Mouse (Mus musculus) myocyte (in vitro differentiated cells): ENCODE results near the gene Smarcc2. TPM values are rescaled to one million over a fixed set of nuclear protein-coding genes. Genes with fewer than 3 reads are reported as not detected.
A peak's percentile ranks its signal among the peaks of the same experiment; 100 is the strongest.

Source experiments
- H3K27me3 ChIP-seq: one replicate; pipeline ENCODE4 v1.6.1; 2011; ENCODE audit not compliant: control insufficient read depth, insufficient read depth, insufficient read length
- H3K36me3 ChIP-seq: one replicate; pipeline ENCODE4 v1.6.1; 2011; ENCODE audit not compliant: control insufficient read depth, insufficient read depth
- H3K4me2 ChIP-seq: one replicate; pipeline ENCODE4 v1.6.1; 2011; ENCODE audit warnings: low read depth, control low read depth
- H3K4me3 ChIP-seq: one replicate; pipeline ENCODE4 v1.5.1; 2011; ENCODE audit warnings: mild to moderate bottlenecking, control low read depth, moderate library complexity
- H3K79me2 ChIP-seq: one replicate; pipeline ENCODE4 v1.6.1; 2011; ENCODE audit not compliant: control insufficient read depth, insufficient read depth
- H3ac ChIP-seq: one replicate; pipeline ENCODE4 v1.6.1; 2011; ENCODE audit not compliant: control insufficient read depth, insufficient read length
- CEBPB ChIP-seq: IDR thresholded peaks from 2 replicates; pipeline ENCODE4 v1.6.1; 2011; ENCODE audit warnings: mild to moderate bottlenecking, moderate library complexity; ENCODE audit not compliant: poor library complexity, insufficient read depth, severe bottlenecking
- E2F4 ChIP-seq: IDR thresholded peaks from one replicate; pipeline ENCODE4 v1.6.1; 2011; ENCODE audit warnings: mild to moderate bottlenecking, control low read depth, moderate library complexity; ENCODE audit not compliant: insufficient read depth
- MAX ChIP-seq: IDR thresholded peaks from one replicate; pipeline ENCODE4 v1.6.1; 2011; ENCODE audit warnings: low read depth, mild to moderate bottlenecking, control low read depth
- MYOD1 ChIP-seq, 3 experiments: IDR thresholded peaks; one replicate each; pipeline ENCODE4 v1.6.1; 2011; ENCODE audit warnings: control low read depth in 2 of 3, low read depth in 2 of 3, mild to moderate bottlenecking in 2 of 3, moderate library complexity in 1 of 3; ENCODE audit not compliant: insufficient read length in 2 of 3, control insufficient read depth in 1 of 3
- MYOG ChIP-seq, 3 experiments: IDR thresholded peaks; one replicate each; pipeline ENCODE4 v1.6.1; 2011; ENCODE audit warnings: control low read depth in 2 of 3, low read depth in 2 of 3, mild to moderate bottlenecking in 2 of 3; ENCODE audit not compliant: insufficient read length in 2 of 3, control insufficient read depth in 1 of 3, insufficient read depth in 1 of 3
- POLR2A ChIP-seq: IDR thresholded peaks from one replicate; pipeline ENCODE4 v1.6.1; 2011; ENCODE audit warnings: low read depth, mild to moderate bottlenecking, control low read depth, moderate library complexity; ENCODE audit not compliant: insufficient read length
- POLR2AphosphoS2 ChIP-seq: IDR thresholded peaks from one replicate; pipeline ENCODE4 v1.6.1; 2011; ENCODE audit warnings: low read depth, control low read depth; ENCODE audit not compliant: insufficient read length
- REST ChIP-seq: IDR thresholded peaks from one replicate; pipeline ENCODE4 v1.6.1; 2011; ENCODE audit warnings: mild to moderate bottlenecking, control low read depth, moderate library complexity; ENCODE audit not compliant: insufficient read depth, insufficient read length
- SRF ChIP-seq: IDR thresholded peaks from one replicate; pipeline ENCODE4 v1.6.1; 2011; ENCODE audit warnings: low read depth; ENCODE audit not compliant: control insufficient read depth, insufficient read length
- TCF12 ChIP-seq: IDR thresholded peaks from one replicate; pipeline ENCODE4 v1.6.1; 2011; ENCODE audit warnings: mild to moderate bottlenecking, control low read depth; ENCODE audit not compliant: poor library complexity, insufficient read depth, severe bottlenecking
- TCF3 ChIP-seq: IDR thresholded peaks from one replicate; pipeline ENCODE4 v1.6.1; 2011; ENCODE audit warnings: low read depth, control low read depth; ENCODE audit not compliant: insufficient read length
- USF1 ChIP-seq: IDR thresholded peaks from one replicate; pipeline ENCODE4 v1.6.1; 2011; ENCODE audit warnings: low read depth, mild to moderate bottlenecking, control low read depth, moderate library complexity
- polyA plus RNA-seq: library from polyadenylated mRNA; unstranded; fragments of >200 nt; fragmentation: generic; extraction: Trizol; gene quantifications from one replicate; pipeline ENCODE4 v1.2.1, GENCODE M21; 2012; ENCODE audit warnings: missing spikeins

Gene Smarcc2
- polyA plus RNA-seq, 1 experiment, result 52.5 TPM

- H3K4me3 ChIP-seq, result no peak overlapping the region
- no peaks in the 10 kb centered on the region for H3K27me3 ChIP-seq
- peaks cover 43% of the 10 kb centered on the region for H3K36me3 ChIP-seq
Observed at GRCm38 (mm10) chr10:128510301-128510700, 51.3 kb downstream of the Smarcc2 start.

GRCm38 (mm10) chr10:128511189-128511588 is 52.1 kb downstream of the Smarcc2 start:
- Histone ChIP-seq H3K36me3 (peaks cover 48% of the 10 kb centered on the region), H3K4me3 (no peak overlapping the region), H3K4me2 (no peak overlapping the region), H3K79me2 (no peaks in the 10 kb centered on the region), H3K27me3 (no peaks in the 10 kb centered on the region), H3ac (no peak overlapping the region)
- TF ChIP-seq MYOG (IDR thresholded peaks at IDR 0.05; ENCODE audit: control insufficient read depth in 1 of 3, insufficient read depth in 1 of 3, insufficient read length in 2 of 3, low read depth in 2 of 3), result no peak
- no peak for TF ChIP-seq POLR2A
- no peak for TF ChIP-seq CEBPB
- no peak for TF ChIP-seq POLR2AphosphoS2
- no peak for TF ChIP-seq E2F4
- TF ChIP-seq MYOD1 (IDR thresholded peaks at IDR 0.05; ENCODE audit: control insufficient read depth in 1 of 3, insufficient read length in 2 of 3, low read depth in 2 of 3), result no peak
- no peak for TF ChIP-seq USF1
- no peak for TF ChIP-seq TCF12
- no peak for TF ChIP-seq SRF
- no peak for TF ChIP-seq MAX
- TF ChIP-seq REST, result no peak
- no peak for TF ChIP-seq TCF3

More at GRCm38 (mm10) chr10:128510301-128510700, 51.3 kb downstream of the Smarcc2 start:
- Histone ChIP-seq H3K4me2 (no peak overlapping the region), H3K79me2 (no peaks in the 10 kb centered on the region), H3ac (no peak overlapping the region)
- TF ChIP-seq REST, result no peak
- no peak for TF ChIP-seq USF1
- TF ChIP-seq TCF3, result no peak
- no peak for TF ChIP-seq MAX
- no peak for TF ChIP-seq TCF12
- no peak for TF ChIP-seq POLR2AphosphoS2
- no peak for TF ChIP-seq SRF
- TF ChIP-seq CEBPB, result no peak
- TF ChIP-seq MYOD1 (IDR thresholded peaks at IDR 0.05; ENCODE audit: control insufficient read depth in 1 of 3, insufficient read length in 2 of 3, low read depth in 2 of 3), result no peak
- no peak for TF ChIP-seq MYOG (IDR thresholded peaks at IDR 0.05; ENCODE audit: control insufficient read depth in 1 of 3, insufficient read depth in 1 of 3, insufficient read length in 2 of 3, low read depth in 2 of 3)
- no peak for TF ChIP-seq POLR2A
- no peak for TF ChIP-seq E2F4

GRCm38 (mm10) chr10:128511761-128512160 is 52.7 kb downstream of the Smarcc2 start:
- no peak overlapping the region for H3K4me2 ChIP-seq
- H3K36me3 ChIP-seq, result peaks cover 52% of the 10 kb centered on the region
- TF ChIP-seq POLR2AphosphoS2 (peak; percentile 28), SRF (no peak), CEBPB (no peak), MAX (no peak)
- H3K79me2 ChIP-seq, result no peaks in the 10 kb centered on the region
- no peaks in the 10 kb centered on the region for H3K27me3 ChIP-seq
- no peak overlapping the region for H3K4me3 ChIP-seq
- no peak overlapping the region for H3ac ChIP-seq

GRCm38 (mm10) chr10:128515044-128515443 is 56.0 kb downstream of the Smarcc2 start:
- peaks cover 73% of the 10 kb centered on the region for H3K36me3 ChIP-seq
- TF ChIP-seq MAX, result no peak
- TF ChIP-seq SRF, result no peak
- no peak for TF ChIP-seq REST
- TF ChIP-seq USF1, result no peak
- TF ChIP-seq E2F4, result no peak
- TF ChIP-seq TCF3, result no peak
- TF ChIP-seq MYOD1 (IDR thresholded peaks at IDR 0.05; ENCODE audit: control insufficient read depth in 1 of 3, insufficient read length in 2 of 3, low read depth in 2 of 3), result no peak
- no peak overlapping the region for H3K4me2 ChIP-seq

GRCm38 (mm10) chr10:128516029-128516428 is 57.0 kb downstream of the Smarcc2 start:
- peaks cover 75% of the 10 kb centered on the region for H3K36me3 ChIP-seq
- H3ac ChIP-seq, result no peak overlapping the region
- no peak overlapping the region for H3K4me2 ChIP-seq
- peak; percentile 43 for TF ChIP-seq POLR2AphosphoS2
- TF ChIP-seq TCF12, result no peak
- no peak for TF ChIP-seq CEBPB
- no peak for TF ChIP-seq USF1
- H3K4me3 ChIP-seq, result no peak overlapping the region
- H3K79me2 ChIP-seq, result no peaks in the 10 kb centered on the region
- H3K27me3 ChIP-seq, result no peaks in the 10 kb centered on the region

More at GRCm38 (mm10) chr10:128515044-128515443, 56.0 kb downstream of the Smarcc2 start:
- H3K79me2 ChIP-seq, result no peaks in the 10 kb centered on the region
- H3K27me3 ChIP-seq, result no peaks in the 10 kb centered on the region
- no peak overlapping the region for H3ac ChIP-seq
- no peak overlapping the region for H3K4me3 ChIP-seq
